Mouse (Mus musculus): ENCODE results near the gene Mecom. TPM values are rescaled to one million over a fixed set of nuclear protein-coding genes. Genes with fewer than 3 reads are reported as not detected.

Mecom gene
- polyA plus RNA-seq, 1 experiment from 2014 or later = 17.6 TPM

DNA sequence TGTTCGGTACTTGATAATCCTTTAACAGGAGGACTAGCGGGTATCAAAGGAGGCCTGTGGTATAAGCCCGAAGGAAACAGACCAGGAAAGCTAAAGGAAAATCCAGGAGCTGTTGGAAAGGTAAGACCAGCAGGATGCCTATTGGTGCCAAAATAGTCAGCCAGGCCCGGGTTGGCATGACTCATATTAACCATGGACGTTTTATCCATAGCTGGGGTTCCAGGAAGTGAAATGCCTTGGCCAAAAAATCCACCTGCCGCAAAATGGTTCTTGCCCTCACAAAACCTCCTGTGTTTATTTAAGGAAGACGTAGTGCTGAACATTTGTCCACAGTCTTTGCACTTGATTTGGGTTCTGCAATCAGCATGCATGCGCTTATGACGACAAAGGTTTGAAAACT, 567.3 kb downstream of the Mecom start:
- no peak for DNase-seq (ENCODE audit: low spot score)
- no peaks in the 10 kb centered on the region for H3K27me3 ChIP-seq (replicated peaks; ENCODE audit: control insufficient read depth, insufficient read depth, low read length)
- 75% methylated on average over 9 of the region's 9 CpGs for WGBS
- no peak overlapping the region for H3K4me3 ChIP-seq (ENCODE audit: low read depth, low read length)
- H3K4me2 ChIP-seq (ENCODE audit: low read length) = no peak overlapping the region
- ATAC-seq (replicated peaks; ENCODE audit: low FRiP score, low TSS enrichment, low read depth) = no peak
- H3K36me3 ChIP-seq (ENCODE audit: control insufficient read depth, insufficient read depth, low read length) = no peaks in the 10 kb centered on the region
- H3K27ac ChIP-seq (ENCODE audit: low read depth) = no peak overlapping the region
- no peaks in the 10 kb centered on the region for H3K4me1 ChIP-seq (replicated peaks; ENCODE audit: control insufficient read depth, insufficient read depth, low read length)
- no peak overlapping the region for H3K9ac ChIP-seq (ENCODE audit: low read length)
- H3K9me3 ChIP-seq (ENCODE audit: control insufficient read depth, low read length) = no peaks in the 10 kb centered on the region

DNA sequence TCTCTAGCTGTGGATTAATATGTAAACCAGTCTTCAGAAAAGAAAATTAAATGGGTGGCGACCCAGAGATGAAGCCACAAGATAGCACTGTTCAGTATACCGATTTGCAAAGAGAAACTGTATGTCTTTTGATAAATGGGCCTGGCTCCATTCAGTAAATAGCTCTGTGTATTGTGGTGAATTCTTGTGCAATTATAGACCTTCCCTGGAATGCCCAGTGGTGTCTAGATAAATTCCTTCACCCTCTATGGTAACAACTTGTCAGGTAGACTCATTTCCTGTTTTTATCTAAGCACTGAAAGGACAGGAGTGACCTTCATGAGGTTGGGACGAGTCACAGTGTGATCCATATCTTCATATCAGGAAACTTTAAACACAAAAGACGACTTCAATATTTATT, 571.2 kb downstream of the Mecom start:
- ATAC-seq (replicated peaks; ENCODE audit: low FRiP score, low TSS enrichment, low read depth) = no peak
- 36% methylated on average over 4 of the region's 4 CpGs for WGBS
- H3K4me3 ChIP-seq (ENCODE audit: low read depth, low read length) = no peak overlapping the region

DNA sequence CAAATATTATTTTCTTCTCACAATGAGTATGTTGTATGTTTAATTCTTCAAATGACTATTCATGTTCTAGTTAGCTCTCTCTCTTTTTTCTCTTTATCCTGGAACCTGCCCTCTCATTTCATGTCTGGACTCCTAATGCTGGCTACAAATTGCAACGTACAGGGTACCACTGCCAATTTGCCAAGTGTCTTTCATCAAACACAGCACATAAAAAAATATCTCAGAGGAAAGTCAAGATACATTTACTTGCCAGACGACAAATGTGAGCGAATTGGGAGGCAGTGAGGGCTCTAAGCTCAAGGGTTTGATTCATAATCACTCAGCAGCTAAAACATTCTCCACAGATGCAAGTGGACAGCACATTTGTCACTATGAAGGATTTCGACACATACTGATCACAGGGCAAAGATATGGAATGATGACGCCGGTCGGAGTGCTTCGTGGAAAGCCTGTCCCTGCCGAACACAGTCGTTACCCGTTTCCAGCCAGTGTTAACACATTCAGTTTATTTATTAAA, 579.3 kb downstream of the Mecom start:
- no peaks in the 10 kb centered on the region for H3K4me1 ChIP-seq (replicated peaks; ENCODE audit: control insufficient read depth, insufficient read depth, low read length)
- no peaks in the 10 kb centered on the region for H3K36me3 ChIP-seq (ENCODE audit: control insufficient read depth, insufficient read depth, low read length)
- no peak overlapping the region for H3K27ac ChIP-seq (ENCODE audit: low read depth)
- 76% methylated on average over 11 of the region's 11 CpGs for WGBS
- DNase-seq (ENCODE audit: low spot score) (no peak), ATAC-seq (replicated peaks; ENCODE audit: low FRiP score, low TSS enrichment, low read depth) (no peak)
- no peak overlapping the region for H3K4me3 ChIP-seq (ENCODE audit: low read depth, low read length)
- H3K4me2 ChIP-seq (ENCODE audit: low read length) = no peak overlapping the region
- H3K9me3 ChIP-seq (ENCODE audit: control insufficient read depth, low read length) = no peaks in the 10 kb centered on the region
- H3K9ac ChIP-seq (ENCODE audit: low read length) = no peak overlapping the region
- no peaks in the 10 kb centered on the region for H3K27me3 ChIP-seq (replicated peaks; ENCODE audit: control insufficient read depth, insufficient read depth, low read length)

More for the DNA sequence above, 571.2 kb downstream of the Mecom start:
- Histone ChIP-seq H3K4me1 (replicated peaks; ENCODE audit: control insufficient read depth, insufficient read depth, low read length) (no peaks in the 10 kb centered on the region), H3K27me3 (replicated peaks; ENCODE audit: control insufficient read depth, insufficient read depth, low read length) (no peaks in the 10 kb centered on the region), H3K27ac (ENCODE audit: low read depth) (no peak overlapping the region), H3K9me3 (ENCODE audit: control insufficient read depth, low read length) (no peaks in the 10 kb centered on the region), H3K4me2 (ENCODE audit: low read length) (no peak overlapping the region), H3K36me3 (ENCODE audit: control insufficient read depth, insufficient read depth, low read length) (no peaks in the 10 kb centered on the region), H3K9ac (ENCODE audit: low read length) (no peak overlapping the region)
- DNase-seq (ENCODE audit: low spot score) = no peak

DNA sequence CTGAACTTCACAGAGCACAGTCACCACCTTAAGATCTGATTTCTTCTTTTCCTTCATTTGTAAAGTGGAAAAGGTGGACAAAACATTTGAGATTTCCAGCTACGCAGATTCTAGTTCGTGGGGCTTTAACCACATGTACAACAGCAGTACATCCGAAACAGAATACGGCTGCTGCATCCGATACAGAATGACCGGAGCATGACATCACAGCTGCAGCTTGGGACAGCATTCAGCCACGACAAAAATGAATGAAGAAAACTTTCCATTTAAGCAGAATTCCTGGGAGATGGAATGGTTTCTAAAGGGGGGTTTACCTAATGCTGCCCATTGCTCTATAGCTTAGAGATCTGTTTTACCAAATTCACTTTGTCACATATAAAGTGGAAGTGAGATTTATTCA, 583.9 kb downstream of the Mecom start:
- no peak overlapping the region for H3K4me2 ChIP-seq (ENCODE audit: low read length)
- H3K27me3 ChIP-seq (replicated peaks; ENCODE audit: control insufficient read depth, insufficient read depth, low read length) = no peaks in the 10 kb centered on the region
- H3K27ac ChIP-seq (ENCODE audit: low read depth) = no peak overlapping the region
- no peaks in the 10 kb centered on the region for H3K4me1 ChIP-seq (replicated peaks; ENCODE audit: control insufficient read depth, insufficient read depth, low read length)
- ATAC-seq (replicated peaks; ENCODE audit: low FRiP score, low TSS enrichment, low read depth) (no peak), DNase-seq (ENCODE audit: low spot score) (no peak)
- no peak overlapping the region for H3K9ac ChIP-seq (ENCODE audit: low read length)
- no peak overlapping the region for H3K4me3 ChIP-seq (ENCODE audit: low read depth, low read length)
- no peaks in the 10 kb centered on the region for H3K9me3 ChIP-seq (ENCODE audit: control insufficient read depth, low read length)
- H3K36me3 ChIP-seq (ENCODE audit: control insufficient read depth, insufficient read depth, low read length) = no peaks in the 10 kb centered on the region
- WGBS = 84% methylated on average over 7 of the region's 7 CpGs

DNA sequence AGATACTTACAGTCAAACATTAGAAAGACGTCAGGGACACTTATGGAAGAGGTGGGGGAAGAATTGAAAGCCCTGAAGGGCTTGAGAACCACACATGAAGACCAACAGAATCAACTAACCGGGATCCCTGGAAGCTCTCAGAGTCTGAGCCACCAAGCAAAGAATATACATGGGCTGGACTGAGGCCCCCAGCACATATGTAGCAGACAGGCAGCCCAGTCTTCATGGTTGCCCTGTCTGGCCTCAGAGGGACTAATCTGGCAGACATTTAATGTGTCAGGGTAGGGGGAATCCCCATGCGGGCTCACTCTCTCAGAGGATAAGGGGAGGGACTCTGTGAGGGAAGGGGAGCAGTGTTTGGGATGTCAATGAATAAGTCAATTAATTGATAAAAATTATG, 584.4 kb downstream of the Mecom start:
- Histone ChIP-seq H3K4me2 (ENCODE audit: low read length) (no peak overlapping the region), H3K4me3 (ENCODE audit: low read depth, low read length) (no peak overlapping the region), H3K27me3 (replicated peaks; ENCODE audit: control insufficient read depth, insufficient read depth, low read length) (no peaks in the 10 kb centered on the region), H3K9ac (ENCODE audit: low read length) (no peak overlapping the region), H3K36me3 (ENCODE audit: control insufficient read depth, insufficient read depth, low read length) (no peaks in the 10 kb centered on the region), H3K9me3 (ENCODE audit: control insufficient read depth, low read length) (no peaks in the 10 kb centered on the region), H3K27ac (ENCODE audit: low read depth) (no peak overlapping the region), H3K4me1 (replicated peaks; ENCODE audit: control insufficient read depth, insufficient read depth, low read length) (no peaks in the 10 kb centered on the region)
- ATAC-seq (replicated peaks; ENCODE audit: low FRiP score, low TSS enrichment, low read depth) = no peak
- WGBS = 69% methylated on average over 3 of the region's 3 CpGs
- no peak for DNase-seq (ENCODE audit: low spot score)

- Histone ChIP-seq H3K36me3 (ENCODE audit: control insufficient read depth, insufficient read depth, low read length) (no peaks in the 10 kb centered on the region), H3K4me1 (replicated peaks; ENCODE audit: control insufficient read depth, insufficient read depth, low read length) (no peaks in the 10 kb centered on the region), H3K4me3 (ENCODE audit: low read depth, low read length) (no peak overlapping the region), H3K4me2 (ENCODE audit: low read length) (no peak overlapping the region), H3K27ac (ENCODE audit: low read depth) (no peak overlapping the region), H3K27me3 (replicated peaks; ENCODE audit: control insufficient read depth, insufficient read depth, low read length) (no peaks in the 10 kb centered on the region), H3K9me3 (ENCODE audit: control insufficient read depth, low read length) (no peaks in the 10 kb centered on the region), H3K9ac (ENCODE audit: low read length) (no peak overlapping the region)
- WGBS = 86% methylated on average over 3 of the region's 3 CpGs
- ATAC-seq (replicated peaks; ENCODE audit: low FRiP score, low TSS enrichment, low read depth) (no peak), DNase-seq (ENCODE audit: low spot score) (no peak)
These were observed 588.8 kb downstream of the Mecom start for GRCm38 (mm10) chr3:29959051-29959450.

DNA sequence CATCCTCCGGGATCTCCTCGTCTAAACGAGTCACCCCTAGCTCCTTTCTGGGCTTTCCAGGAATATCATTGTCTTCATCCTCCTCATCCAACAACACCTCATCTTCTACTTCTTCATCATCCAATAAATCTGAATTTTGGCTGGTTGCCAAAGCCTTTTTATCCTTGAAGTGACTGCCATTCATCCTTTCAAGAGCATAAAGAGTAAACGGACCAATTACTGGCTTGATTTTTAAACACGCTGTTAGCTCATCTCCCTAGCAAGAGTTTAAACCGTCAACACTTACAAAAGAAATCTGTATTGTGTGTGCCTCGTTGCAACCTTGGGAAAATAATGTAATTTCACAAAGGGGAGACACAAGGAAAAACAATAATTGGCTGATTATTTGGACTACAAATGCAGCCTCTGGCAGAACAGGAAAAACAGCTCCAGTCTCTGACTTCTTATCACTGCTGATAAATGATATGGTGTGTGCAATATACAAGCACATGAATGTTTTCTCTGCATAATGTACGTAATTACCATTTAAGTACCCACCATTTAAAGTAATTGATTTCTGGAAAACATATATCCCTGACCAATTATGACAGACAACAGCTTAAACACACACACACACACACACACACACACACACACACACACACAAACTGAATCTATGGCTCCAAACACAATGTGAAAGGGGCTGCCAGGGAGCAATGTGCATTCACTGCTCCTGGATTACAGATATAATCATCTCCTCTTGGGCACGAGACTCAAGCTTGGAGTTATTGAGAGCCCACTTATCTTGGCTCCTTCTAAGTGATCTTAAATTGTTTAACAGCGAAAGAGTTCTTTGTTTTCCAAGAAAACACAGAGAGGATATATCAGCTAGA, 590.2 kb downstream of the Mecom start:
- Histone ChIP-seq H3K9me3 (ENCODE audit: control insufficient read depth, low read length) (no peaks in the 10 kb centered on the region), H3K4me1 (replicated peaks; ENCODE audit: control insufficient read depth, insufficient read depth, low read length) (no peaks in the 10 kb centered on the region), H3K4me3 (ENCODE audit: low read depth, low read length) (no peak overlapping the region), H3K27me3 (replicated peaks; ENCODE audit: control insufficient read depth, insufficient read depth, low read length) (no peaks in the 10 kb centered on the region), H3K36me3 (ENCODE audit: control insufficient read depth, insufficient read depth, low read length) (no peaks in the 10 kb centered on the region), H3K4me2 (ENCODE audit: low read length) (no peak overlapping the region), H3K27ac (ENCODE audit: low read depth) (no peak overlapping the region), H3K9ac (ENCODE audit: low read length) (no peak overlapping the region)
- 72% methylated on average over 10 of the region's 10 CpGs for WGBS
- no peak for DNase-seq (ENCODE audit: low spot score)
- no peak for ATAC-seq (replicated peaks; ENCODE audit: low FRiP score, low TSS enrichment, low read depth)

DNA sequence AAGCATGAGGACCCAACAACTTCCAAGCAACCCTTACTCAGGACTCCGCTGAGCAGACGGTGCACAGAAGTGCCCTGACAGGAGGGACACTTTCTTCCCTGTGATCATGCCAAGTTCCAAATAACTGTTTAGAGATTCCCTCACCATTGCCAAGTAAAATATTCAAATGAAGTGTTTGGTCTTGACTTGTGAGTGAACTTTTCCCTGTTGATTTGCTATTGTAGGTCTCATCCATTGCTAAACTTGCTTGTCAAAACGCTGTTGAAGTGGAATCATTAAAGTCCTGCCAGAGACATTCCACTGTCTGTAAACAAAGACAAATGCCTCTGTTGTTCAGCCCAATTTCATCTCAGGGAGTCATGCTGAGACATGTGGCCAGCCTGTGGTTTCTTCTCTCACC, 594.5 kb downstream of the Mecom start:
- DNase-seq (ENCODE audit: low spot score) = no peak
- Histone ChIP-seq H3K4me1 (replicated peaks; ENCODE audit: control insufficient read depth, insufficient read depth, low read length) (no peaks in the 10 kb centered on the region), H3K4me2 (ENCODE audit: low read length) (no peak overlapping the region), H3K36me3 (ENCODE audit: control insufficient read depth, insufficient read depth, low read length) (no peaks in the 10 kb centered on the region), H3K9ac (ENCODE audit: low read length) (no peak overlapping the region), H3K4me3 (ENCODE audit: low read depth, low read length) (no peak overlapping the region), H3K9me3 (ENCODE audit: control insufficient read depth, low read length) (no peaks in the 10 kb centered on the region), H3K27me3 (replicated peaks; ENCODE audit: control insufficient read depth, insufficient read depth, low read length) (no peaks in the 10 kb centered on the region), H3K27ac (ENCODE audit: low read depth) (no peak overlapping the region)
- 67% methylated on average over 3 of the region's 3 CpGs for WGBS
- no peak for ATAC-seq (replicated peaks; ENCODE audit: low FRiP score, low TSS enrichment, low read depth)

DNA sequence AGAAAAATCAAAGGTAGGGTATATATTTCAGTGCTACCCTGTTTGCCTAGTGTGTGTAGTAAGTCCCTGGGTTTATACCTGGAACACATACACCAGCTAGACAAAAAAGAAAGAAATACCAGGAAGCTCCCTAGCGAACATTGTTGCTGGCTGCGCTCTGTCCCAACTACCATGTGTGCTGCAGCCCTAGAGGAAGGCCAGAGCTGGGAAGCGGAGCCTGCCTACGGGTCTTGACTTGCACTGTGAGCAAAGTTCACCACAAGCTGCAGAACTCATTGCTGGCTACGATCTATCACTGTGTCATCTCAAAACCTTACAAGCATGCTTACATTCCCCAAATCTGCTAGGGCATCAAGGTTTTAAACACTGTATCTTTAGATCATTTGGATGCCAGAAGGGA, 597.0 kb downstream of the Mecom start:
- no peaks in the 10 kb centered on the region for H3K27me3 ChIP-seq (replicated peaks; ENCODE audit: control insufficient read depth, insufficient read depth, low read length)
- no peak overlapping the region for H3K9ac ChIP-seq (ENCODE audit: low read length)
- H3K36me3 ChIP-seq (ENCODE audit: control insufficient read depth, insufficient read depth, low read length) = no peaks in the 10 kb centered on the region
- H3K4me1 ChIP-seq (replicated peaks; ENCODE audit: control insufficient read depth, insufficient read depth, low read length) = no peaks in the 10 kb centered on the region
- H3K27ac ChIP-seq (ENCODE audit: low read depth) = no peak overlapping the region
- H3K9me3 ChIP-seq (ENCODE audit: control insufficient read depth, low read length) = no peaks in the 10 kb centered on the region
- 67% methylated on average over 5 of the region's 5 CpGs for WGBS
- DNase-seq (ENCODE audit: low spot score) = no peak
- no peak overlapping the region for H3K4me2 ChIP-seq (ENCODE audit: low read length)
- no peak for ATAC-seq (replicated peaks; ENCODE audit: low FRiP score, low TSS enrichment, low read depth)
- no peak overlapping the region for H3K4me3 ChIP-seq (ENCODE audit: low read depth, low read length)

All from intestine, embryonic 14.5 days (tissue).